In genomic region chr7:116211904-116212303, GRCm38 (mm10) we compare ENCODE assay signal across 15 mouse cellular contexts.
DNase-seq lines count a peak whose midpoint lies in the region; ATAC-seq lines count a peak whose summit lies in the region.
"Had no signal": no experiment of that assay in that cellular context is flagged by ENCODE, and none has a peak within 500 bp of the region (broad histone marks: within the 10 kb centered on the region; RNA-seq: fewer than 3 reads in every experiment).

No protein-coding gene starts in this region.

- H3K27ac ChIP-seq in forebrain, embryonic 10.5 days = peak overlapping the region; percentile 40
- H3K27ac ChIP-seq in forebrain, embryonic 13.5 days = no peak overlapping the region
- H3K27ac ChIP-seq in hindbrain, embryonic 13.5 days = 0 out of 2 replicates have a peak overlapping the region, but pooled peaks have one; percentile 18
- H3K27ac ChIP-seq in hindbrain, embryonic 11.5 days (ENCODE audit: low read depth, low read length) = no peak overlapping the region
- peak overlapping the region; percentile 20; the same call in 1 of the 2 replicates for H3K27ac ChIP-seq in midbrain, embryonic 14.5 days (replicated peaks; ENCODE audit: low read depth, low read length)
- H3K27ac ChIP-seq in intestine, embryonic 16.5 days (ENCODE audit: low read length) = no peak overlapping the region
- H3K27ac ChIP-seq: gastrocnemius, adult 2 months; limb, embryonic 15.5 days had no signal

- ATAC-seq in forebrain, embryonic 13.5 days = no peak
- peak; percentile 16; the same call in 1 of the 2 replicates for ATAC-seq in hindbrain, embryonic 13.5 days (ENCODE audit: low FRiP score)
- ATAC-seq in hindbrain, embryonic 11.5 days (ENCODE audit: low FRiP score) = no peak
- ATAC-seq in midbrain, embryonic 14.5 days (ENCODE audit: low FRiP score, low TSS enrichment) = no peak
- no peak for ATAC-seq in intestine, embryonic 16.5 days
- ATAC-seq: intestine, postnatal 0 days had no signal

- WGBS in forebrain, embryonic 10.5 days = 34% methylated on average over 9 of the region's 9 CpGs
- 45% methylated on average over 9 of the region's 9 CpGs for WGBS in forebrain, embryonic 13.5 days
- 43% methylated on average over 9 of the region's 9 CpGs for WGBS in hindbrain, embryonic 13.5 days
- WGBS in hindbrain, embryonic 11.5 days = 35% methylated on average over 9 of the region's 9 CpGs
- WGBS in midbrain, embryonic 14.5 days = 21% methylated on average over 9 of the region's 9 CpGs
- WGBS in intestine, embryonic 16.5 days = 31% methylated on average over 9 of the region's 9 CpGs

- 0 out of 2 replicates have a peak, but pooled peaks cover 6% of the 10 kb centered on the region for H3K27me3 ChIP-seq in forebrain, embryonic 10.5 days (ENCODE audit: poor library complexity, severe bottlenecking)
- no peaks in the 10 kb centered on the region for H3K27me3 ChIP-seq in forebrain, embryonic 13.5 days
- H3K27me3 ChIP-seq in hindbrain, embryonic 13.5 days = no peaks in the 10 kb centered on the region
- H3K27me3 ChIP-seq in hindbrain, embryonic 11.5 days (ENCODE audit: control insufficient read depth, insufficient read depth, low read length) = no peaks in the 10 kb centered on the region
- H3K27me3 ChIP-seq in midbrain, embryonic 14.5 days (ENCODE audit: control insufficient read depth, insufficient read depth, low read length) = no peaks in the 10 kb centered on the region
- H3K27me3 ChIP-seq in intestine, embryonic 16.5 days (replicated peaks; ENCODE audit: control insufficient read depth, insufficient read depth, low read length) = no peaks in the 10 kb centered on the region
- H3K27me3 ChIP-seq: limb, embryonic 15.5 days had no signal

- peaks cover 8% of the 10 kb centered on the region; the same call in 1 of the 2 replicates for H3K9me3 ChIP-seq in forebrain, embryonic 10.5 days
- 0 out of 2 replicates have a peak, but pooled peaks cover 4% of the 10 kb centered on the region for H3K9me3 ChIP-seq in forebrain, embryonic 13.5 days (replicated peaks)
- peaks cover 7% of the 10 kb centered on the region for H3K9me3 ChIP-seq in hindbrain, embryonic 13.5 days
- H3K9me3 ChIP-seq in hindbrain, embryonic 11.5 days (ENCODE audit: control insufficient read depth, low read length) = no peaks in the 10 kb centered on the region
- H3K9me3 ChIP-seq in midbrain, embryonic 14.5 days (ENCODE audit: control insufficient read depth, low read length) = peaks cover 3% of the 10 kb centered on the region; the same call in 1 of the 2 replicates
- no peaks in the 10 kb centered on the region for H3K9me3 ChIP-seq in intestine, embryonic 16.5 days (ENCODE audit: control insufficient read depth, low read length)
- H3K9me3 ChIP-seq: limb, embryonic 15.5 days had no signal

- no peak for DNase-seq in forebrain, embryonic 10.5 days (ENCODE audit: extremely low spot score, low spot score)
- no peak for DNase-seq in hindbrain, embryonic 11.5 days (ENCODE audit: low spot score)
- peak; percentile 62 for DNase-seq in embryo, embryonic 11 days
- DNase-seq in midbrain, embryonic 14.5 days = peak; percentile 46
- DNase-seq in left cerebral cortex, adult 11 months (ENCODE audit: low spot score) = no peak
- DNase-seq: cerebellum, adult 9-11 months; gastrocnemius, adult 2 months; lung, postnatal 10 days; right cerebral cortex, postnatal 25 days had no signal

- peaks cover 8% of the 10 kb centered on the region for H3K36me3 ChIP-seq in forebrain, embryonic 10.5 days (replicated peaks)
- H3K36me3 ChIP-seq in forebrain, embryonic 13.5 days (ENCODE audit: poor library complexity, severe bottlenecking) = no peaks in the 10 kb centered on the region; the same call in 1 of the 2 replicates
- no peaks in the 10 kb centered on the region for H3K36me3 ChIP-seq in hindbrain, embryonic 13.5 days
- H3K36me3 ChIP-seq in hindbrain, embryonic 11.5 days (ENCODE audit: control insufficient read depth, insufficient read depth, low read length) = no peaks in the 10 kb centered on the region
- H3K36me3 ChIP-seq in midbrain, embryonic 14.5 days (ENCODE audit: control insufficient read depth, insufficient read depth, low read length) = no peaks in the 10 kb centered on the region
- H3K36me3 ChIP-seq in intestine, embryonic 16.5 days (ENCODE audit: control insufficient read depth, insufficient read depth, low read length) = no peaks in the 10 kb centered on the region
- H3K36me3 ChIP-seq: limb, embryonic 15.5 days had no signal

- H3K4me2 ChIP-seq in forebrain, embryonic 13.5 days = no peak overlapping the region
- H3K4me2 ChIP-seq in hindbrain, embryonic 13.5 days = no peak overlapping the region
- no peak overlapping the region for H3K4me2 ChIP-seq in hindbrain, embryonic 11.5 days (replicated peaks; ENCODE audit: low read depth, low read length)
- no peak overlapping the region for H3K4me2 ChIP-seq in midbrain, embryonic 14.5 days (ENCODE audit: low read length)
- H3K4me2 ChIP-seq in intestine, embryonic 16.5 days (ENCODE audit: low read depth, low read length) = no peak overlapping the region
- H3K4me2 ChIP-seq: limb, embryonic 15.5 days had no signal

- H3K9ac ChIP-seq in forebrain, embryonic 13.5 days = no peak overlapping the region
- H3K9ac ChIP-seq in hindbrain, embryonic 13.5 days = peak overlapping the region; percentile 49; the same call in 1 of the 2 replicates
- no peak overlapping the region for H3K9ac ChIP-seq in hindbrain, embryonic 11.5 days (ENCODE audit: low read depth, low read length)
- no peak overlapping the region for H3K9ac ChIP-seq in midbrain, embryonic 14.5 days (replicated peaks; ENCODE audit: low read length)
- H3K9ac ChIP-seq in intestine, embryonic 16.5 days (ENCODE audit: low read depth, low read length) = no peak overlapping the region
- H3K9ac ChIP-seq: limb, embryonic 15.5 days had no signal

- no peak overlapping the region for H3K4me3 ChIP-seq in forebrain, embryonic 10.5 days
- no peak overlapping the region for H3K4me3 ChIP-seq in forebrain, embryonic 13.5 days
- H3K4me3 ChIP-seq in hindbrain, embryonic 13.5 days = no peak overlapping the region
- no peak overlapping the region for H3K4me3 ChIP-seq in hindbrain, embryonic 11.5 days (ENCODE audit: low read depth, low read length)
- no peak overlapping the region for H3K4me3 ChIP-seq in midbrain, embryonic 14.5 days (replicated peaks; ENCODE audit: low read depth, low read length)
- H3K4me3 ChIP-seq in intestine, embryonic 16.5 days (ENCODE audit: low read length) = no peak overlapping the region
- H3K4me3 ChIP-seq: gastrocnemius, adult 2 months; limb, embryonic 15.5 days; myocyte had no signal

- H3K4me1 ChIP-seq in forebrain, embryonic 10.5 days = peaks cover 53% of the 10 kb centered on the region
- peaks cover 33% of the 10 kb centered on the region for H3K4me1 ChIP-seq in forebrain, embryonic 13.5 days
- H3K4me1 ChIP-seq in hindbrain, embryonic 13.5 days (replicated peaks) = peaks cover 42% of the 10 kb centered on the region
- H3K4me1 ChIP-seq in hindbrain, embryonic 11.5 days (replicated peaks; ENCODE audit: control insufficient read depth, insufficient read depth, low read length) = peaks cover 13% of the 10 kb centered on the region
- peaks cover 34% of the 10 kb centered on the region for H3K4me1 ChIP-seq in midbrain, embryonic 14.5 days (ENCODE audit: control insufficient read depth, insufficient read depth, low read length)
- 0 out of 2 replicates have a peak, but pooled peaks cover 8% of the 10 kb centered on the region for H3K4me1 ChIP-seq in intestine, embryonic 16.5 days (ENCODE audit: control insufficient read depth, insufficient read depth, low read length)

Comparison
In these comparisons a context has a peak if more than half of its experiments do, and no peak if none do; other contexts are left out.
1. H3K27ac ChIP-seq: peak in forebrain, embryonic 10.5 days (single experiment), hindbrain, embryonic 13.5 days (single experiment) and midbrain, embryonic 14.5 days (single experiment); none in forebrain, embryonic 13.5 days (single experiment), hindbrain, embryonic 11.5 days (single experiment) and intestine, embryonic 16.5 days (single experiment).
2. DNase-seq: peak in embryo, embryonic 11 days (single experiment) and midbrain, embryonic 14.5 days (single experiment); none in forebrain, embryonic 10.5 days (single experiment), hindbrain, embryonic 11.5 days (single experiment) and left cerebral cortex, adult 11 months (single experiment).